Mouse (Mus musculus): ENCODE data around the gene Cd59b. TPM values are rescaled to one million over a fixed set of nuclear protein-coding genes. Genes with fewer than 3 reads are reported as not detected.
"Not testable (repeated sequence)": the region's sequence is repeated elsewhere in the genome, so short reads cannot be mapped to it uniquely, and the experiment has no call there.

The Cd59b gene
- polyA plus RNA-seq, 1 experiment from 2014 or later: 2.6 TPM

GRCm38 (mm10) chr2:104041632-104042031 lies 28.0 kb upstream of the Cd59b start:
- Histone ChIP-seq H3K4me1 (no peaks in the 10 kb centered on the region), H3K4me2 (no peak overlapping the region), H3K27me3 (no peaks in the 10 kb centered on the region), H3K27ac (no peak overlapping the region), H3K4me3 (replicated peaks) (no peak overlapping the region), H3K36me3 (replicated peaks) (peaks cover 21% of the 10 kb centered on the region), H3K9me3 (no peaks in the 10 kb centered on the region), H3K9ac (no peak overlapping the region)
- ATAC-seq (ENCODE audit: low FRiP score): no peak
- WGBS: 84% methylated on average over 5 of the region's 5 CpGs

- H3K36me3 ChIP-seq (replicated peaks): peaks cover 12% of the 10 kb centered on the region
- no peaks in the 10 kb centered on the region for H3K4me1 ChIP-seq
- no peak overlapping the region for H3K9ac ChIP-seq
- no peak overlapping the region for H3K4me2 ChIP-seq
- no peak overlapping the region for H3K27ac ChIP-seq
- WGBS: 96% methylated on average over 15 of the region's 15 CpGs
- H3K4me3 ChIP-seq (replicated peaks): no peak overlapping the region
- no peak for ATAC-seq (ENCODE audit: low FRiP score)
- no peaks in the 10 kb centered on the region for H3K9me3 ChIP-seq
- no peaks in the 10 kb centered on the region for H3K27me3 ChIP-seq
These were observed 26.9 kb upstream of the Cd59b start for GRCm38 (mm10) chr2:104042766-104043165.

GRCm38 (mm10) chr2:104043624-104044478 lies 25.8 kb upstream of the Cd59b start:
- no peak overlapping the region for H3K4me3 ChIP-seq (replicated peaks)
- WGBS: 53% methylated on average over 5 of the region's 5 CpGs

GRCm38 (mm10) chr2:104044479-104045080 lies 25.1 kb upstream of the Cd59b start:
- no peak overlapping the region for H3K4me3 ChIP-seq (replicated peaks)
- no peaks in the 10 kb centered on the region for H3K4me1 ChIP-seq
- ATAC-seq (ENCODE audit: low FRiP score): no peak
- no peaks in the 10 kb centered on the region for H3K27me3 ChIP-seq
- H3K4me2 ChIP-seq: no peak overlapping the region
- no peak overlapping the region for H3K9ac ChIP-seq
- H3K9me3 ChIP-seq: no peaks in the 10 kb centered on the region
- peaks cover 10% of the 10 kb centered on the region; the same call in 1 of the 2 replicates for H3K36me3 ChIP-seq (replicated peaks)
- H3K27ac ChIP-seq: no peak overlapping the region
- whole genome bisulfite sequencing: 97% methylated on average over 1 of the region's 1 CpGs

More at GRCm38 (mm10) chr2:104043624-104044478, 25.8 kb upstream of the Cd59b start:
- H3K4me2 ChIP-seq: no peak overlapping the region
- no peak overlapping the region for H3K9ac ChIP-seq
- H3K4me1 ChIP-seq: no peaks in the 10 kb centered on the region
- no peak overlapping the region for H3K27ac ChIP-seq
- no peaks in the 10 kb centered on the region for H3K27me3 ChIP-seq
- no peaks in the 10 kb centered on the region for H3K9me3 ChIP-seq
- ATAC-seq (ENCODE audit: low FRiP score): no peak
- peaks cover 10% of the 10 kb centered on the region; the same call in 1 of the 2 replicates for H3K36me3 ChIP-seq (replicated peaks)

GRCm38 (mm10) chr2:104058381-104058780 lies 11.3 kb upstream of the Cd59b start:
- peaks cover 35% of the 10 kb centered on the region for H3K36me3 ChIP-seq (replicated peaks)
- H3K9me3 ChIP-seq: no peaks in the 10 kb centered on the region
- H3K27me3 ChIP-seq: no peaks in the 10 kb centered on the region
- 88% methylated on average over 1 of the region's 1 CpGs for WGBS
- H3K4me2 ChIP-seq: no peak overlapping the region
- no peak overlapping the region for H3K9ac ChIP-seq
- H3K4me1 ChIP-seq: no peaks in the 10 kb centered on the region
- no peak overlapping the region for H3K4me3 ChIP-seq (replicated peaks)
- H3K27ac ChIP-seq: no peak overlapping the region
- no peak for ATAC-seq (ENCODE audit: low FRiP score)

GRCm38 (mm10) chr2:104058954-104059353 lies 10.7 kb upstream of the Cd59b start:
- 89% methylated on average over 4 of the region's 4 CpGs for WGBS
- no peaks in the 10 kb centered on the region for H3K9me3 ChIP-seq
- H3K9ac ChIP-seq: no peak overlapping the region
- no peaks in the 10 kb centered on the region for H3K27me3 ChIP-seq
- no peak overlapping the region for H3K4me2 ChIP-seq
- ATAC-seq (ENCODE audit: low FRiP score): no peak
- no peak overlapping the region for H3K27ac ChIP-seq
- H3K36me3 ChIP-seq (replicated peaks): peaks cover 32% of the 10 kb centered on the region
- no peak overlapping the region for H3K4me3 ChIP-seq (replicated peaks)
- no peaks in the 10 kb centered on the region for H3K4me1 ChIP-seq

GRCm38 (mm10) chr2:104059786-104060185 lies 9.9 kb upstream of the Cd59b start:
- peaks cover 23% of the 10 kb centered on the region for H3K36me3 ChIP-seq (replicated peaks)
- H3K4me3 ChIP-seq (replicated peaks): no peak overlapping the region
- no peaks in the 10 kb centered on the region for H3K4me1 ChIP-seq
- WGBS: 93% methylated on average over 10 of the region's 10 CpGs
- no peak overlapping the region for H3K9ac ChIP-seq
- no peak for ATAC-seq (ENCODE audit: low FRiP score)
- no peaks in the 10 kb centered on the region for H3K27me3 ChIP-seq
- H3K27ac ChIP-seq: no peak overlapping the region
- H3K9me3 ChIP-seq: no peaks in the 10 kb centered on the region
- H3K4me2 ChIP-seq: no peak overlapping the region

- Histone ChIP-seq H3K27ac (no peak overlapping the region), H3K36me3 (replicated peaks) (peaks cover 16% of the 10 kb centered on the region; the same call in 1 of the 2 replicates), H3K4me1 (no peaks in the 10 kb centered on the region), H3K27me3 (no peaks in the 10 kb centered on the region), H3K9ac (no peak overlapping the region), H3K9me3 (no peaks in the 10 kb centered on the region), H3K4me2 (no peak overlapping the region), H3K4me3 (replicated peaks) (no peak overlapping the region)
- WGBS: 98% methylated on average over 6 of the region's 6 CpGs
- ATAC-seq (ENCODE audit: low FRiP score): no peak
These were observed 8.7 kb upstream of the Cd59b start for GRCm38 (mm10) chr2:104060996-104061395.

- Histone ChIP-seq H3K9me3 (no peaks in the 10 kb centered on the region), H3K27ac (no peak overlapping the region), H3K27me3 (no peaks in the 10 kb centered on the region), H3K4me2 (no peak overlapping the region), H3K9ac (no peak overlapping the region), H3K4me3 (replicated peaks) (no peak overlapping the region), H3K4me1 (no peaks in the 10 kb centered on the region), H3K36me3 (replicated peaks) (peaks cover 16% of the 10 kb centered on the region; the same call in 1 of the 2 replicates)
- ATAC-seq (ENCODE audit: low FRiP score): no peak
These were observed 7.0 kb upstream of the Cd59b start for GRCm38 (mm10) chr2:104062665-104063064.

GRCm38 (mm10) chr2:104064152-104064551 lies 5.5 kb upstream of the Cd59b start:
- Histone ChIP-seq H3K4me1 (no peaks in the 10 kb centered on the region), H3K36me3 (replicated peaks) (peaks cover 16% of the 10 kb centered on the region; the same call in 1 of the 2 replicates), H3K9ac (no peak overlapping the region), H3K27ac (no peak overlapping the region), H3K4me2 (no peak overlapping the region), H3K9me3 (no peaks in the 10 kb centered on the region), H3K27me3 (no peaks in the 10 kb centered on the region), H3K4me3 (replicated peaks) (no peak overlapping the region)
- no peak for ATAC-seq (ENCODE audit: low FRiP score)
- 89% methylated on average over 2 of the region's 2 CpGs for WGBS

GRCm38 (mm10) chr2:104065526-104065925 lies 4.1 kb upstream of the Cd59b start, which contains the start of gene Gm10912:
Gm10912 (plus strand) TSS chr2:104065826.
- not testable (repeated sequence) for H3K9me3 ChIP-seq; H3K36me3 ChIP-seq (replicated peaks); H3K4me2 ChIP-seq; H3K4me1 ChIP-seq; ATAC-seq (ENCODE audit: low FRiP score); H3K27me3 ChIP-seq; H3K9ac ChIP-seq; H3K4me3 ChIP-seq (replicated peaks); H3K27ac ChIP-seq
- WGBS: 96% methylated on average over 5 of the region's 6 CpGs

- H3K27me3 ChIP-seq; ATAC-seq (ENCODE audit: low FRiP score); H3K36me3 ChIP-seq (replicated peaks); H3K4me3 ChIP-seq (replicated peaks); H3K9me3 ChIP-seq; H3K4me2 ChIP-seq; H3K9ac ChIP-seq; H3K4me1 ChIP-seq; H3K27ac ChIP-seq: not testable (repeated sequence)
- 91% methylated on average over 7 of the region's 7 CpGs for WGBS
These were observed 1.2 kb upstream of the Cd59b start, which contains the start of gene Gm10799 for GRCm38 (mm10) chr2:104068450-104068849. Gm10799 (minus strand) TSS chr2:104068550.
